Mouse (Mus musculus) erythroblast, embryonic 14.5 days (primary cell): ENCODE measurements around the gene Shroom1.

Experiments
- GATA1 ChIP-seq: IDR thresholded peaks from 2 replicates; pipeline ENCODE4 v1.6.1; 2012; ENCODE audit warnings: low read length, inconsistent platforms, mixed read lengths
- TAL1 ChIP-seq: IDR thresholded peaks from 3 replicates; pipeline ENCODE4 v1.6.1; 2012; ENCODE audit warnings: low read length, inconsistent platforms, mixed read lengths

DNA sequence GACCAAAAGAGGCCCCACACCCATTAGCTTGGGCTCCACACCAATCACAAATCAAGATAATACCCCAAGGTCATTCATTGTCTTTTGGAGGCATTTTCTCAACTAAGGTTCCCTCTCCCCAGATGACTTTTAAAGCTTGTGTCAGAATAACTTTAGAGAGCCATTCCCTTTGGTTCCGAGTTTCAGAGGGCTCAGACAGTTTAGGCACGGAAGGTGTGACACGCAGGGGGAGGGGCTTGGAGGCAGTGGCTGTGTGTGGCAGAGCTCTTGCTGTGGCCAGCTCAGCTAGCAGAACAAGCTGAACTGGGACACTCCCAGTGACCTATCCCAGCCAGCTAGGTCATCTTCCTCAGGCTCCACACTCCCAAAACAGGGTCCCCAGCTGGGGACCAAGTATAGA, 51.6 kb downstream of the Shroom1 start:
- TF ChIP-seq TAL1, result no peak
- no peak for TF ChIP-seq GATA1
